ENCODE assay signal across 10 mouse cellular contexts in the genomic region with DNA sequence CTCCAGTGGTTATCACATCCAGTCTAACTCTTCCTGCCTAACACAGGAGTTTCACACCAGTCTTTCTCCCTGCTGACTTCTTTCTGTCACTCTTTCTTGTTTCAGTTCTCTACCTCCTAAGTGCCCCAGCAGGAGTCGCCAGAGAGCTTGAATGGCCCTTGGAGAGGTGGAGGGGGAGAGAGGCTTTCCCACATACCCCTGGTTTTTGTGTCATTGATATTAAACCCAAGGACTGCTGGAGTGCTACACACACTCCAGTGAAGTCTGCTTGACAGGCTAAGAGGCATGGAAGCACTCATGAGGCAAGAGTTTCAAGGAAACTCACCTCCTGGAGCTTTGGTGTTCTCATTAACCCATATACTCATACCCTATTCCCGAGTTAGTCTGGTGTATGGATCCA. TPM values are rescaled to one million over a fixed set of nuclear protein-coding genes. Genes with fewer than 3 reads are reported as not detected.
DNase-seq lines count a peak whose midpoint lies in the region; ATAC-seq and TF ChIP-seq lines count a peak whose summit lies in the region.
"Had no signal": no experiment of that assay in that cellular context is flagged by ENCODE, and none has a peak within 500 bp of the region (broad histone marks: within the 10 kb centered on the region; RNA-seq: fewer than 3 reads in every experiment).

No protein-coding gene starts in this region.

- no peaks in the 10 kb centered on the region for H3K9me3 ChIP-seq in liver, embryonic 11.5 days (ENCODE audit: control insufficient read depth, low read length)
- no peaks in the 10 kb centered on the region for H3K9me3 ChIP-seq in lung, postnatal 0 days (ENCODE audit: low read length)

- WGBS in liver, adult 2 months: 72% methylated on average over 2 of the region's 2 CpGs
- WGBS in liver, embryonic 11.5 days: 77% methylated on average over 2 of the region's 2 CpGs
- WGBS in lung, postnatal 0 days: 47% methylated on average over 2 of the region's 2 CpGs

- no peaks in the 10 kb centered on the region for H3K79me2 ChIP-seq in liver, adult 2 months (ENCODE audit: control insufficient read depth, insufficient read depth, low read length)

- no peaks in the 10 kb centered on the region for H3K27me3 ChIP-seq in liver, adult 2 months (ENCODE audit: control insufficient read depth, insufficient read depth, low read length)
- H3K27me3 ChIP-seq in liver, embryonic 11.5 days (replicated peaks; ENCODE audit: control insufficient read depth, insufficient read depth, low read length): no peaks in the 10 kb centered on the region
- H3K27me3 ChIP-seq in lung, postnatal 0 days (replicated peaks; ENCODE audit: insufficient read depth, low read length): no peaks in the 10 kb centered on the region

- H3K4me3 ChIP-seq in liver, adult 2 months (ENCODE audit: insufficient read depth, low read depth, low read length): no peak overlapping the region
- no peak overlapping the region for H3K4me3 ChIP-seq in liver, embryonic 11.5 days (ENCODE audit: low read depth, low read length)
- no peak overlapping the region for H3K4me3 ChIP-seq in lung, postnatal 0 days (ENCODE audit: low read depth, low read length)

- TF ChIP-seq POLR2A in liver, adult 2 months (IDR thresholded peaks at IDR 0.05; ENCODE audit: extremely low read depth, insufficient read depth, low read length): no peak

- H3K4me1 ChIP-seq in liver, adult 2 months (ENCODE audit: control insufficient read depth, insufficient read depth, low read length): no peaks in the 10 kb centered on the region; the same call in 1 of the 2 replicates
- H3K4me1 ChIP-seq in liver, embryonic 11.5 days (replicated peaks; ENCODE audit: control insufficient read depth, insufficient read depth, low read length): no peaks in the 10 kb centered on the region
- H3K4me1 ChIP-seq in lung, postnatal 0 days (ENCODE audit: insufficient read depth, low read depth, low read length): no peaks in the 10 kb centered on the region

- H3K4me2 ChIP-seq in liver, embryonic 11.5 days: no peak overlapping the region
- no peak overlapping the region for H3K4me2 ChIP-seq in lung, postnatal 0 days (replicated peaks; ENCODE audit: low read depth, low read length)

- peaks cover 18% of the 10 kb centered on the region for H3K36me3 ChIP-seq in liver, adult 2 months (ENCODE audit: control insufficient read depth, insufficient read depth, low read length)
- no peaks in the 10 kb centered on the region for H3K36me3 ChIP-seq in liver, embryonic 11.5 days (ENCODE audit: control insufficient read depth, insufficient read depth, low read length)
- peaks cover 17% of the 10 kb centered on the region for H3K36me3 ChIP-seq in lung, postnatal 0 days (ENCODE audit: insufficient read depth, low read length)

- peak; percentile 67 for TF ChIP-seq CTCF in liver, adult 2 months (IDR thresholded peaks at IDR 0.05; ENCODE audit: low read depth, low read length)
- TF ChIP-seq CTCF in lung, postnatal 0 days (IDR thresholded peaks at IDR 0.05): peak; percentile 81

- ATAC-seq in liver, embryonic 11.5 days (replicated peaks; ENCODE audit: low FRiP score): no peak
- peak; percentile 95 for ATAC-seq in lung, postnatal 0 days

- no peak overlapping the region for H3K27ac ChIP-seq in liver, adult 2 months (replicated peaks; ENCODE audit: insufficient read depth, low read depth, low read length)
- no peak overlapping the region for H3K27ac ChIP-seq in liver, embryonic 11.5 days (ENCODE audit: low read depth, low read length)
- H3K27ac ChIP-seq in lung, postnatal 0 days (ENCODE audit: low read length): no peak overlapping the region
- H3K27ac ChIP-seq: macrophage had no signal

- no peak overlapping the region for H3K9ac ChIP-seq in liver, adult 2 months (ENCODE audit: low read depth, low read length)
- H3K9ac ChIP-seq in liver, embryonic 11.5 days (ENCODE audit: low read depth, low read length): no peak overlapping the region
- no peak overlapping the region for H3K9ac ChIP-seq in lung, postnatal 0 days (replicated peaks; ENCODE audit: low read depth)

- peak; percentile 72; the same call in 1 of the 2 replicates for TF ChIP-seq EP300 in lung, postnatal 0 days (IDR thresholded peaks at IDR 0.05)

- no peak for DNase-seq in liver, adult 2 months (ENCODE audit: extremely low read depth, low read depth, low spot score)
- no peak for DNase-seq in liver, embryonic 11.5 days (ENCODE audit: low spot score)
- peak; percentile 63 for DNase-seq in T-cell, adult 2 months (ENCODE audit: low spot score)
- peak; percentile 83 for DNase-seq in lung, postnatal 0 days (ENCODE audit: low spot score)
- peak; percentile 71 to 73 for DNase-seq in thymus, postnatal 36 days
- no peak for DNase-seq in right cerebral cortex, postnatal 4 days
- DNase-seq in layer of hippocampus, postnatal 14 days (ENCODE audit: low spot score in 2 of 2): no peak
- DNase-seq in MN1 (ENCODE audit: low spot score): no peak
- DNase-seq: kidney, postnatal 14 days had no signal

RNA-seq across cellular contexts. Expression of gene Tnfaip3, which starts 16.0 kb away (rescaled TPM):
- 2.5 and 3.0 TPM in 2 replicates for total RNA-seq in liver, adult 2 months (2014; rRNA removed)
- polyA plus RNA-seq in liver, adult 2 months (2012; rRNA removed): 0.59 and 0.70 TPM in 2 replicates
- polyA plus RNA-seq in liver, embryonic 11.5 days (2014; fragmentation: Nextera tagmentation; extraction: Ambion mirVana): 0.81 and 1.3 TPM in 2 replicates
- polyA plus RNA-seq in lung, postnatal 0 days (2015; fragmentation: Nextera tagmentation; extraction: Ambion mirVana): 4.9 and 9.5 TPM in 2 replicates
- 1 to 10 TPM; 4.5 to 4.6 TPM for total RNA-seq in layer of hippocampus, postnatal 14 days (2021)

Comparison
In these comparisons a context has a peak if more than half of its experiments do, and no peak if none do; other contexts are left out.
1. DNase-seq: peak in T-cell, adult 2 months (single experiment), lung, postnatal 0 days (single experiment) and thymus, postnatal 36 days (2 of 2); none in liver, adult 2 months (single experiment), liver, embryonic 11.5 days (single experiment), right cerebral cortex, postnatal 4 days (single experiment), layer of hippocampus, postnatal 14 days (0 of 2) and MN1 (single experiment).